ENCODE assay signal across 36 mouse cellular contexts in the genomic region with DNA sequence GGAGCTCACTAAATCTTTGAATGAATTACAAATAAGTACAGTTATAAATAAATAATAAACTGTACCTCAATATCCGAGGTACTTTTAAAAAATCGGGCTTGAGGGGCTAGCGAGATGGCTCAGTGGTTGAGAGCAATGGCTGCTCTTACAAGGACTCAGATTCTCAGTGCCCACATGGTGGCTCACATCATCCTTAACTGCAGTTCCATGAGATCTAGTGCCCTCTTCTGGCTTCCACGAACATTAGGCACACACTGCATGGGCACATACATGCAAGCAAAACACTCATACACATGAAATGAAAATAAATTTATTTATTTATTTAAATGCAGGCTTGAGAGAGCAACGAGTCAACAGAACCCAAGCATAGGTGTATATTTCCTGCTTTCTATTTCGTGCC. TPM values are rescaled to one million over a fixed set of nuclear protein-coding genes. Genes with fewer than 3 reads are reported as not detected.
DNase-seq lines count a peak whose midpoint lies in the region; ATAC-seq lines count a peak whose summit lies in the region.
"Had no signal": no experiment of that assay in that cellular context is flagged by ENCODE, and none has a peak within 500 bp of the region (broad histone marks: within the 10 kb centered on the region; RNA-seq: fewer than 3 reads in every experiment).

No protein-coding gene starts in this region.

- peaks cover 6% of the 10 kb centered on the region for H3K27me3 ChIP-seq in midbrain, embryonic 11.5 days (ENCODE audit: control insufficient read depth, insufficient read depth, low read length)
- H3K27me3 ChIP-seq in midbrain, embryonic 14.5 days (ENCODE audit: control insufficient read depth, insufficient read depth, low read length): 0 out of 2 replicates have a peak, but pooled peaks cover 6% of the 10 kb centered on the region

- H3K9ac ChIP-seq in midbrain, embryonic 11.5 days (ENCODE audit: low read length): no peak overlapping the region
- no peak overlapping the region for H3K9ac ChIP-seq in midbrain, embryonic 14.5 days (replicated peaks; ENCODE audit: low read length)
- H3K9ac ChIP-seq: embryonic facial prominence, embryonic 12.5 days; embryonic facial prominence, embryonic 15.5 days; forebrain, embryonic 13.5 days; heart, embryonic 13.5 days; hindbrain, embryonic 13.5 days had no signal

- H3K9me3 ChIP-seq in midbrain, embryonic 11.5 days (ENCODE audit: control insufficient read depth, low read length): no peaks in the 10 kb centered on the region
- no peaks in the 10 kb centered on the region for H3K9me3 ChIP-seq in midbrain, embryonic 14.5 days (ENCODE audit: control insufficient read depth, low read length)
- H3K9me3 ChIP-seq: embryonic facial prominence, embryonic 12.5 days; embryonic facial prominence, embryonic 15.5 days; heart, embryonic 10.5 days; hindbrain, embryonic 13.5 days had no signal

- H3K27ac ChIP-seq in midbrain, embryonic 11.5 days (ENCODE audit: low read depth, low read length): no peak overlapping the region
- H3K27ac ChIP-seq in midbrain, embryonic 14.5 days (replicated peaks; ENCODE audit: low read depth, low read length): no peak overlapping the region
- H3K27ac ChIP-seq: embryonic facial prominence, embryonic 12.5 days; embryonic facial prominence, embryonic 15.5 days; forebrain, embryonic 13.5 days; gastrocnemius, adult 2 months; heart, adult 2 months; heart, embryonic 10.5 days; heart, embryonic 13.5 days; hindbrain, embryonic 13.5 days had no signal

- DNase-seq in heart, adult 11 months: peak; percentile 53
- DNase-seq in heart, postnatal 25 days (ENCODE audit: low spot score): no peak
- DNase-seq in midbrain, embryonic 11.5 days (ENCODE audit: low spot score, missing footprints): peak; percentile 31
- no peak for DNase-seq in midbrain, embryonic 14.5 days
- DNase-seq in ES-CJ7 (ENCODE audit: low read depth, low spot score): peak; percentile 67
- no peak for DNase-seq in gastrocnemius, postnatal 10 days
- DNase-seq: adrenal gland, adult 2 months; adrenal gland, postnatal 14 days; B cell, adult 2 months; cerebellum, adult 11 months; cerebellum, adult 2 months; cerebellum, adult 9-11 months; cerebellum, postnatal 25 days; gastrocnemius, adult 2 months; gastrocnemius, postnatal 25 days; heart, adult 2 months; heart, postnatal 14 days had no signal

- intact Hi-C loops in heart, postnatal 25 days (cut with DNase I): no loop called here

- H3K4me2 ChIP-seq in midbrain, embryonic 11.5 days: no peak overlapping the region
- H3K4me2 ChIP-seq in midbrain, embryonic 14.5 days (ENCODE audit: low read length): no peak overlapping the region
- H3K4me2 ChIP-seq: embryonic facial prominence, embryonic 12.5 days; embryonic facial prominence, embryonic 15.5 days; forebrain, embryonic 13.5 days; heart, embryonic 13.5 days; hindbrain, embryonic 13.5 days had no signal

- no peak for ATAC-seq in midbrain, embryonic 11.5 days (ENCODE audit: low FRiP score)
- no peak for ATAC-seq in midbrain, embryonic 14.5 days (ENCODE audit: low FRiP score, low TSS enrichment)
- no peak for ATAC-seq in erythroblast, adult 5-6 weeks (replicated peaks; ENCODE audit: low FRiP score, poor library complexity, severe bottlenecking)
- ATAC-seq: forebrain, embryonic 13.5 days; forebrain, embryonic 16.5 days; hindbrain, embryonic 16.5 days; inflammation-experienced regulatory T-cells, adult 6 months; intestine, embryonic 16.5 days; Patski had no signal

- no peaks in the 10 kb centered on the region for H3K36me3 ChIP-seq in midbrain, embryonic 11.5 days (ENCODE audit: control insufficient read depth, insufficient read depth, low read length)
- no peaks in the 10 kb centered on the region for H3K36me3 ChIP-seq in midbrain, embryonic 14.5 days (ENCODE audit: control insufficient read depth, insufficient read depth, low read length)
- H3K36me3 ChIP-seq: embryonic facial prominence, embryonic 12.5 days; embryonic facial prominence, embryonic 15.5 days; heart, embryonic 10.5 days; heart, embryonic 13.5 days; hindbrain, embryonic 13.5 days had no signal

- peaks cover 2% of the 10 kb centered on the region; the same call in 1 of the 2 replicates for H3K4me1 ChIP-seq in midbrain, embryonic 11.5 days (ENCODE audit: control insufficient read depth, insufficient read depth, low read length)
- H3K4me1 ChIP-seq in midbrain, embryonic 14.5 days (ENCODE audit: control insufficient read depth, insufficient read depth, low read length): peaks cover 23% of the 10 kb centered on the region
- H3K4me1 ChIP-seq: embryonic facial prominence, embryonic 15.5 days had no signal

- no peak overlapping the region for H3K4me3 ChIP-seq in midbrain, embryonic 11.5 days (ENCODE audit: low read depth, low read length)
- no peak overlapping the region for H3K4me3 ChIP-seq in midbrain, embryonic 14.5 days (replicated peaks; ENCODE audit: low read depth, low read length)
- H3K4me3 ChIP-seq: embryonic facial prominence, embryonic 12.5 days; embryonic facial prominence, embryonic 15.5 days; erythroblast, embryonic 14.5 days; forebrain, embryonic 13.5 days; gastrocnemius, adult 2 months; heart, adult 2 months; heart, embryonic 10.5 days; heart, embryonic 13.5 days; hindbrain, embryonic 13.5 days had no signal

- 78% methylated on average over 6 of the region's 6 CpGs for WGBS in midbrain, embryonic 11.5 days
- 85% methylated on average over 6 of the region's 6 CpGs for whole genome bisulfite sequencing in midbrain, embryonic 14.5 days

RNA-seq across cellular contexts. Expression of gene Zdhhc22, which starts 5.7 kb away (rescaled TPM):
- total RNA-seq in heart, postnatal 25 days (2021): not detected
- 0.41 and 0.51 TPM in 2 replicates for polyA plus RNA-seq in midbrain, embryonic 11.5 days (2014; fragmentation: Nextera tagmentation; extraction: Ambion mirVana)
- polyA plus RNA-seq in midbrain, embryonic 14.5 days (2014; fragmentation: Nextera tagmentation; extraction: Ambion mirVana): 9.0 and 10.7 TPM in 2 replicates
- total RNA-seq in gastrocnemius, postnatal 10 days (2021): not detected
- not detected in 2 replicates for total RNA-seq in erythroblast, adult 5-6 weeks (2015; ENCODE audit: low replicate concordance)
- 0.43 TPM in 1 of 2 replicates, not detected in the other for total RNA-seq in erythroblast, adult 5-6 weeks (2017; ENCODE audit: low replicate concordance)
- total RNA-seq: CH12.LX; common myeloid progenitor, adult 5-6 weeks; ES-E14; gastrocnemius, adult 2 months; gastrocnemius, postnatal 25 days; heart, adult 2 months; heart, postnatal 14 days; hematopoietic stem cell, adult 5-6 weeks had no signal
- polyA plus RNA-seq: erythroblast, embryonic 14.5 days; gonadal fat pad, adult 2 months; heart, adult 2 months; heart, embryonic 10.5 days; Patski had no signal

RNA-seq across cellular contexts. Expression of gene Tmem63c, which starts 25.2 kb away (rescaled TPM):
- under 1 TPM; 0.13 to 0.14 TPM for total RNA-seq in heart, postnatal 25 days (2021)
- polyA plus RNA-seq in midbrain, embryonic 11.5 days (2014; fragmentation: Nextera tagmentation; extraction: Ambion mirVana): 0.64 and 0.77 TPM in 2 replicates
- polyA plus RNA-seq in midbrain, embryonic 14.5 days (2014; fragmentation: Nextera tagmentation; extraction: Ambion mirVana): 9.1 and 13.5 TPM in 2 replicates
- under 1 TPM; 0.23 to 0.29 TPM for total RNA-seq in gastrocnemius, postnatal 10 days (2021)
- not detected in 2 replicates for total RNA-seq in erythroblast, adult 5-6 weeks (2015; ENCODE audit: low replicate concordance)
- not detected in 2 replicates for total RNA-seq in erythroblast, adult 5-6 weeks (2017; ENCODE audit: low replicate concordance)
- total RNA-seq: common myeloid progenitor, adult 5-6 weeks; gastrocnemius, adult 2 months; gastrocnemius, postnatal 25 days; hematopoietic stem cell, adult 5-6 weeks had no signal
- polyA plus RNA-seq: erythroblast, embryonic 14.5 days; heart, embryonic 13.5 days; heart, embryonic 16.5 days; Patski had no signal

RNA-seq across cellular contexts. Expression of gene Cipc, which starts 49.1 kb away (rescaled TPM):
- 10 to 100 TPM; 41.1 to 48.6 TPM for total RNA-seq in heart, postnatal 25 days (2021)
- 37.9 and 38.4 TPM in 2 replicates for polyA plus RNA-seq in midbrain, embryonic 11.5 days (2014; fragmentation: Nextera tagmentation; extraction: Ambion mirVana)
- 42.5 and 61.0 TPM in 2 replicates for polyA plus RNA-seq in midbrain, embryonic 14.5 days (2014; fragmentation: Nextera tagmentation; extraction: Ambion mirVana)
- 10 to 100 TPM; 17.5 to 22.8 TPM for total RNA-seq in gastrocnemius, postnatal 10 days (2021)
- 4.8 and 7.1 TPM in 2 replicates for total RNA-seq in erythroblast, adult 5-6 weeks (2015; ENCODE audit: low replicate concordance)
- total RNA-seq in erythroblast, adult 5-6 weeks (2017; ENCODE audit: low replicate concordance): 5.6 and 8.2 TPM in 2 replicates

Comparison
In these comparisons a context has a peak if more than half of its experiments do, and no peak if none do; other contexts are left out.
1. DNase-seq: peak in heart, adult 11 months (single experiment), midbrain, embryonic 11.5 days (single experiment) and ES-CJ7 (single experiment); none in heart, postnatal 25 days (single experiment), midbrain, embryonic 14.5 days (single experiment) and gastrocnemius, postnatal 10 days (single experiment).